In genomic region chr2:79056138-79056537, GRCm38 (mm10) we compare ENCODE assay signal across 11 mouse cellular contexts.
A peak's percentile ranks its signal among the peaks of the same experiment; 100 is the strongest.
DNase-seq lines count a peak whose midpoint lies in the region; ATAC-seq lines count a peak whose summit lies in the region.
"Had no signal": no experiment of that assay in that cellular context is flagged by ENCODE, and none has a peak within 500 bp of the region (broad histone marks: within the 10 kb centered on the region; RNA-seq: fewer than 3 reads in every experiment).

No protein-coding gene starts in this region.

- peak; percentile 69 for ATAC-seq in activated CD4-positive, CD25-positive, alpha-beta regulatory T cell, adult 4 months
- peak; percentile 89 for ATAC-seq in megakaryocyte progenitor cell, adult 5-6 weeks (replicated peaks; ENCODE audit: poor library complexity)
- ATAC-seq: forebrain, embryonic 14.5 days; intestine, postnatal 0 days had no signal

- DNase-seq in kidney, adult 9 months: peak; percentile 2
- DNase-seq in kidney, postnatal 36 days: no peak
- peak; percentile 11 to 20 for DNase-seq in thymus, postnatal 10 days (ENCODE audit: low spot score in 2 of 2)
- DNase-seq in layer of hippocampus, postnatal 10 days (ENCODE audit: low spot score in 2 of 2): no peak
- no peak for DNase-seq in adrenal gland, adult 2 months
- no peak for DNase-seq in left cerebral cortex, postnatal 10 days (ENCODE audit: extremely low spot score in 1 of 2, low spot score in 2 of 2)
- DNase-seq: adrenal gland, postnatal 25 days had no signal

- intact Hi-C loops in left cerebral cortex, postnatal 10 days (cut with DNase I): no loop called here

Comparison
In these comparisons a context has a peak if more than half of its experiments do, and no peak if none do; other contexts are left out.
1. DNase-seq: peak in kidney, adult 9 months (single experiment) and thymus, postnatal 10 days (2 of 2); none in kidney, postnatal 36 days (0 of 2), layer of hippocampus, postnatal 10 days (0 of 2), adrenal gland, adult 2 months (single experiment) and left cerebral cortex, postnatal 10 days (0 of 2).